Mouse (Mus musculus) hematopoietic multipotent progenitor cell, adult 10-12 weeks (in vitro differentiated cells): ENCODE data around the gene Dmrtc1a. TPM values are rescaled to one million over a fixed set of nuclear protein-coding genes. Genes with fewer than 3 reads are reported as not detected.

ENCODE experiments used
- polyA plus RNA-seq: library from polyadenylated mRNA; stranded (reverse); fragments of >175 nt; gene quantifications from 2 replicates; pipeline ENCODE4 v1.2.3, GENCODE M21; 2012; ENCODE audit warnings: low replicate concordance

The Dmrtc1a gene
- not detected in 2 replicates for polyA plus RNA-seq

GRCm38 (mm10) chrX:102908587-102908986 lies at the start of gene Dmrtc1a, which contains the start of gene 1700011M02Rik:
Gene Dmrtc1a, minus strand, starts transcription at chrX:102908687.
Gene 1700011M02Rik, plus strand, starts transcription at chrX:102908905.

GRCm38 (mm10) chrX:102928072-102928471 lies 19.6 kb upstream of the Dmrtc1a start, which contains the start of gene 1700018G05Rik:
Gene 1700018G05Rik, plus strand, starts transcription at chrX:102928372.

GRCm38 (mm10) chrX:102867871-102868270 lies 40.6 kb downstream of the Dmrtc1a start, which contains the start of gene 1700031F05Rik:
Gene 1700031F05Rik, minus strand, starts transcription at chrX:102867971.

GRCm38 (mm10) chrX:102854516-102854915 lies 54.0 kb downstream of the Dmrtc1a start, which contains the start of gene Dmrtc1c2:
Gene Dmrtc1c2, minus strand, starts transcription at chrX:102854616.

Other genes with a start within 250 kb of the Dmrtc1a start
- not detected in 2 replicates for gene Gm3880, start 221.7 kb downstream of the Dmrtc1a start, polyA plus RNA-seq
- gene Gm9112, start 201.1 kb downstream of the Dmrtc1a start, polyA plus RNA-seq: not detected in 2 replicates
- gene Dmrtc1b, start 200.8 kb downstream of the Dmrtc1a start, polyA plus RNA-seq: not detected in 2 replicates
- gene Dmrtc1c1, start 105.7 kb downstream of the Dmrtc1a start, polyA plus RNA-seq: not detected in 2 replicates
- not detected in 2 replicates for gene Dmrtc1c2, start 54.1 kb downstream of the Dmrtc1a start, polyA plus RNA-seq
- not detected in 2 replicates for gene 1700031F05Rik, start 40.7 kb downstream of the Dmrtc1a start, polyA plus RNA-seq
- gene 1700011M02Rik, start 218 bp upstream of the Dmrtc1a start, polyA plus RNA-seq: not detected in 2 replicates
- not detected in 2 replicates for gene 1700018G05Rik, start 19.7 kb upstream of the Dmrtc1a start, polyA plus RNA-seq